Mouse (Mus musculus): ENCODE data around the gene Tmem253. TPM values are rescaled to one million over a fixed set of nuclear protein-coding genes. Genes with fewer than 3 reads are reported as not detected.

The Tmem253 gene
- polyA plus RNA-seq, 1 experiment from 2014 or later = 1.1 TPM

DNA sequence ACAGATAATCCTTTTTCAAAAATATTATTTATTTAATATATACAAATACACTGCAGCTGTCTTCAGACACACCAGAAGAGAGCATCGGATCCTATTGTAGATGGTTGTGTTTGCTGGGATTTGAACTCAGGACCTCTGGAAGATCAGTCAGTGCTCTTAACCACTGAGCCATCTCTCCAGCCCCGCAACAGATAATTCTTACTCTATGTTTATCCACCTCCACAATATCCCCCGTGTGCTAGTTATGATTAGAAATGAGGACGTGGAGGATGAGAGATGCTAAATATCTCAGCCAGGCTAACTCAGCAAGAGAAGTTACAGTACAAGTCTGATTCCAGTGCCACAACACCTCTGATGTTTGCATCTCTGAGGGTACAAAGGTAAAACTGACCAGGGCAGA, 21.0 kb upstream of the Tmem253 start:
- 86% methylated on average over 4 of the region's 4 CpGs for WGBS
- H3K4me3 ChIP-seq (replicated peaks) = no peak overlapping the region
- ATAC-seq (ENCODE audit: low FRiP score) = no peak
- peaks cover 4% of the 10 kb centered on the region for H3K4me1 ChIP-seq
- no peaks in the 10 kb centered on the region for H3K27me3 ChIP-seq
- no peak overlapping the region for H3K9ac ChIP-seq
- peaks cover 93% of the 10 kb centered on the region for H3K36me3 ChIP-seq (replicated peaks)
- no peak overlapping the region for H3K27ac ChIP-seq
- no peaks in the 10 kb centered on the region for H3K9me3 ChIP-seq
- H3K4me2 ChIP-seq = no peak overlapping the region

GRCm38 (mm10) chr14:51995219-51995871, 20.1 kb upstream of the Tmem253 start:
- H3K9ac ChIP-seq = no peak overlapping the region
- 90% methylated on average over 12 of the region's 12 CpGs for WGBS
- no peaks in the 10 kb centered on the region; the same call in 1 of the 2 replicates for H3K4me1 ChIP-seq
- no peak overlapping the region for H3K4me2 ChIP-seq
- H3K27me3 ChIP-seq = no peaks in the 10 kb centered on the region
- no peak for ATAC-seq (ENCODE audit: low FRiP score)
- no peak overlapping the region for H3K4me3 ChIP-seq (replicated peaks)
- peaks cover 93% of the 10 kb centered on the region for H3K36me3 ChIP-seq (replicated peaks)
- no peaks in the 10 kb centered on the region for H3K9me3 ChIP-seq
- H3K27ac ChIP-seq = no peak overlapping the region

DNA sequence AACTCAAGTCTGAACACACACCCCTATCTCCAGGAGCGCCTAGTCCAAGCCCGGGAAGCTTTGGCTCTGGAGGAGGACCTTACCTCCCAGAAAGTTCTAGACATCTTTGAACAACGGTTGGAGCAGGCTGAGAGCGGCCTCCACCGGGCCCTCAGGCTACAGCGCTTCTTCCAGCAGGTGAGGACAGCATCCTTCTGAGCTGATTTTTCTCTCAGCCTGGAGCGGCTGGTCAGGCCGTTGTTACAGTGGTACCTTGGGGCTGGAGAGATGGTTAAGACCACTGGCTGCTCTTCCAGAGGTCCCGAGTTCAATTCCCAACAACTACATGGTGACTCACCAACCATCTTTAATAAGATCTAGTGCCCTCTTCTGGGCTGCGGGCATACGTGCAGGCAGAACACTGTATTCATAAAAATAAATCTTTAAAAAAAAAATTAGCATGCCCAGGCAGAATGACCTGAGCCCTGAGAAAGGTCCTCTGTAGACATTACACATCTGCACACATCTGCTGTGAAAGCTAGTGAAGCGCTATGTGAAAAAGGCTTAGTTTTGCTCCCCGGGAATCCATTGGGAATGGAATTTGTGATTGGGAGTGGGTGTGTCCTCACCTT, 19.1 kb upstream of the Tmem253 start:
- no peaks in the 10 kb centered on the region for H3K9me3 ChIP-seq
- H3K27ac ChIP-seq = 0 out of 2 replicates have a peak overlapping the region, but pooled peaks have one; percentile 19
- no peaks in the 10 kb centered on the region for H3K27me3 ChIP-seq
- peaks cover 90% of the 10 kb centered on the region for H3K36me3 ChIP-seq (replicated peaks)
- WGBS = 88% methylated on average over 13 of the region's 13 CpGs
- ATAC-seq (ENCODE audit: low FRiP score) = 0 out of 2 replicates have a peak, but pooled peaks have one; percentile 19
- no peak overlapping the region for H3K9ac ChIP-seq
- no peak overlapping the region for H3K4me3 ChIP-seq (replicated peaks)
- H3K4me1 ChIP-seq = no peaks in the 10 kb centered on the region; the same call in 1 of the 2 replicates
- no peak overlapping the region for H3K4me2 ChIP-seq

DNA sequence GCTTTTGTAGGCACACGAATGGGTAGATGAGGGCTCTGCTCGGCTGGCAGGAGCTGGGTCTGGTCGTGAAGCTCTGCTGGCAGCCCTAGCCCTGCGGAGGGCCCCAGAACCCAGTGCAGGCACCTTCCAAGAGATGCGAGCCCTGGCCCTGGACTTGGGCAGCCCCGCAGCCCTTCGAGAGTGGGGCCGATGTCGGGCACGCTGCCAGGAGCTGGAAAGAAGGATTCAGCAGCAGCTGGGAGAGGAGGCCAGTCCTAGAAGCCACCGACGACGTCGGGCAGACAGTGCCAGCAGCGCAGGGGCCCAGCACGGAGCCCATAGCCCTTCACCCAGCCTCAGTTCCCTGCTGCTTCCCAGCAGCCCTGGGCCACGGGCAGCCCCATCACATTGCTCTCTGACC, 18.6 kb upstream of the Tmem253 start:
- Histone ChIP-seq H3K27me3 (no peaks in the 10 kb centered on the region), H3K4me3 (replicated peaks) (no peak overlapping the region), H3K9ac (no peak overlapping the region), H3K9me3 (no peaks in the 10 kb centered on the region), H3K4me1 (no peaks in the 10 kb centered on the region; the same call in 1 of the 2 replicates), H3K27ac (0 out of 2 replicates have a peak overlapping the region, but pooled peaks have one; percentile 19), H3K36me3 (replicated peaks) (peaks cover 88% of the 10 kb centered on the region), H3K4me2 (no peak overlapping the region)
- 0 out of 2 replicates have a peak, but pooled peaks have one; percentile 25 for ATAC-seq (ENCODE audit: low FRiP score)
- 71% methylated on average over 17 of the region's 17 CpGs for WGBS

- no peak for ATAC-seq (ENCODE audit: low FRiP score)
- Histone ChIP-seq H3K36me3 (replicated peaks) (peaks cover 88% of the 10 kb centered on the region), H3K4me3 (replicated peaks) (no peak overlapping the region), H3K9ac (no peak overlapping the region), H3K4me1 (no peaks in the 10 kb centered on the region; the same call in 1 of the 2 replicates), H3K27ac (no peak overlapping the region), H3K9me3 (no peaks in the 10 kb centered on the region), H3K4me2 (no peak overlapping the region), H3K27me3 (no peaks in the 10 kb centered on the region)
- 93% methylated on average over 14 of the region's 14 CpGs for WGBS
Measured at GRCm38 (mm10) chr14:51997483-51997882, 18.0 kb upstream of the Tmem253 start.

GRCm38 (mm10) chr14:52003981-52004495, 11.4 kb upstream of the Tmem253 start:
- H3K27me3 ChIP-seq = no peaks in the 10 kb centered on the region
- peak overlapping the region; percentile 22 for H3K4me3 ChIP-seq (replicated peaks)
- H3K36me3 ChIP-seq (replicated peaks) = peaks cover 81% of the 10 kb centered on the region
- ATAC-seq (ENCODE audit: low FRiP score) = peak; percentile 86
- H3K9ac ChIP-seq = peak overlapping the region; percentile 42; the same call in 1 of the 2 replicates
- H3K4me2 ChIP-seq = peak overlapping the region; percentile 46
- 13% methylated on average over 16 of the region's 16 CpGs for WGBS
- H3K9me3 ChIP-seq = no peaks in the 10 kb centered on the region
- H3K4me1 ChIP-seq = peaks cover 56% of the 10 kb centered on the region
- peak overlapping the region; percentile 93 for H3K27ac ChIP-seq

DNA sequence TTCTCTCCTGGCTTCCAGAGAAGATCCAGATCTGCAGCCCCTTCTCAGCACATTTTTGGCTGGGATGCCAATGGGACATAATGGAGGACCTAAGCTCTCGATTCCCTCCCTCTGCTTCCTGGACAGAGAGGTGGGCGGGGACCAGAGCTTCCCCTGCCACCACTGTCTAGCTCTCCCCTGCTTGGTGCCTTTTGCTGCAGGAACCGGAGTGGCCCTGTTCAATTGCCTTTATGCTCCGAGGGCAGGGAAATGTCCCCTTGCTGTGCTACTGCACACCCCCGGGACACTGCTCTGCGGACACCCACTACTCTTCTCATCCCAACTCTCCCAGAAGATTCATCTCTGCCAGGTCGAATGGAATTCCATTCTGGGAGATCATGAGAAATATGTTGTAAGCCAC, 10.3 kb upstream of the Tmem253 start:
- Histone ChIP-seq H3K4me1 (peaks cover 68% of the 10 kb centered on the region), H3K9ac (peak overlapping the region; percentile 42; the same call in 1 of the 2 replicates), H3K4me2 (0 out of 2 replicates have a peak overlapping the region, but pooled peaks have one; percentile 46), H3K4me3 (replicated peaks) (no peak overlapping the region), H3K9me3 (no peaks in the 10 kb centered on the region), H3K36me3 (replicated peaks) (peaks cover 78% of the 10 kb centered on the region), H3K27me3 (no peaks in the 10 kb centered on the region), H3K27ac (peak overlapping the region; percentile 93)
- ATAC-seq (ENCODE audit: low FRiP score) = no peak
- 70% methylated on average over 7 of the region's 7 CpGs for WGBS

DNA sequence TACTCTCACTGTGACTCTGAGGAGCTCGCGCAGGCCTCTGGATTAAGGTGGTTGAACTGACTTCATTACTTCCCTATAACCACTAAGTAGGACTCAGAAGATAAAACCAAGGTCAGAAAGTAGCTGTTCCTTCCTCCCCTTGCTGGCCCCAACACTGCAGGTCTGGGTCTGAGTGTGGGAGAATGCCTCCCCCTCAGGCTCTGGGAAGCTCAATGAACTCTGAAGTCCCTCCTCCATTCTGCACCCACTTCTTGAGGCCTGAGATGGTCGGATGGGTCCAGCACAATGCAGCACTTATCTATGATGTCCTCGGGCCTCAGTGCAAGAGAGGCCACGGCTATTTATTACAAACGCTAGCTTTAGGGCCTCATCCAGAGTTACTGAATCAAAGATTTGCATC, 9.8 kb upstream of the Tmem253 start:
- Histone ChIP-seq H3K4me1 (peaks cover 70% of the 10 kb centered on the region), H3K27me3 (no peaks in the 10 kb centered on the region), H3K4me2 (no peak overlapping the region), H3K4me3 (replicated peaks) (no peak overlapping the region), H3K9ac (no peak overlapping the region), H3K36me3 (replicated peaks) (peaks cover 73% of the 10 kb centered on the region), H3K9me3 (no peaks in the 10 kb centered on the region), H3K27ac (0 out of 2 replicates have a peak overlapping the region, but pooled peaks have one; percentile 66)
- no peak for ATAC-seq (ENCODE audit: low FRiP score)
- WGBS = 76% methylated on average over 6 of the region's 6 CpGs

DNA sequence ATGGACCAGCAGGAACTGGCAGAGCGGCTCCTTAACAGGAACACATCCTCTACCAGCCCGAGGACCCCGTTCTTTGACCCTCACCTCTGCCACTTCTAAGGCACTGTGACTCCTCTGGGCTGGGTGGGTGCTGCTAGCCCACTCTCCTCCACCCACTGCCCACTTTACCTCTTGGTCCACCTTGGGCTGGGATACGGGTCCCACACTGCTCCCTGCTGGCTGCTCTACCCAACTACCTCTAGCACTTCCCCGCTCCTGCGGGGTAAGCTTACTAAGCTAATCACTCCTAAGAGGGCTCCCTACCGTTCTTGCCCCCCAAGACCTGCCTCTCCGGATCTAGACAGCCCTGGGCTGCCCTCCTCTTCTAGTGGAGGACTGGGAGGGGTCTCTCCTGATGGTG, 9.2 kb upstream of the Tmem253 start:
- 73% methylated on average over 8 of the region's 8 CpGs for WGBS
- Histone ChIP-seq H3K27me3 (no peaks in the 10 kb centered on the region), H3K9me3 (no peaks in the 10 kb centered on the region), H3K4me1 (peaks cover 76% of the 10 kb centered on the region), H3K27ac (no peak overlapping the region), H3K9ac (0 out of 2 replicates have a peak overlapping the region, but pooled peaks have one; percentile 7), H3K4me3 (replicated peaks) (no peak overlapping the region), H3K36me3 (replicated peaks) (peaks cover 68% of the 10 kb centered on the region), H3K4me2 (no peak overlapping the region)
- no peak for ATAC-seq (ENCODE audit: low FRiP score)

- Histone ChIP-seq H3K4me3 (replicated peaks) (no peak overlapping the region), H3K9me3 (no peaks in the 10 kb centered on the region), H3K4me1 (peaks cover 82% of the 10 kb centered on the region), H3K36me3 (replicated peaks) (peaks cover 67% of the 10 kb centered on the region), H3K27ac (0 out of 2 replicates have a peak overlapping the region, but pooled peaks have one; percentile 26), H3K4me2 (no peak overlapping the region), H3K27me3 (no peaks in the 10 kb centered on the region), H3K9ac (0 out of 2 replicates have a peak overlapping the region, but pooled peaks have one; percentile 7)
- 95% methylated on average over 23 of the region's 23 CpGs for WGBS
- no peak for ATAC-seq (ENCODE audit: low FRiP score)
Measured at GRCm38 (mm10) chr14:52006771-52007170, 8.7 kb upstream of the Tmem253 start.

DNA sequence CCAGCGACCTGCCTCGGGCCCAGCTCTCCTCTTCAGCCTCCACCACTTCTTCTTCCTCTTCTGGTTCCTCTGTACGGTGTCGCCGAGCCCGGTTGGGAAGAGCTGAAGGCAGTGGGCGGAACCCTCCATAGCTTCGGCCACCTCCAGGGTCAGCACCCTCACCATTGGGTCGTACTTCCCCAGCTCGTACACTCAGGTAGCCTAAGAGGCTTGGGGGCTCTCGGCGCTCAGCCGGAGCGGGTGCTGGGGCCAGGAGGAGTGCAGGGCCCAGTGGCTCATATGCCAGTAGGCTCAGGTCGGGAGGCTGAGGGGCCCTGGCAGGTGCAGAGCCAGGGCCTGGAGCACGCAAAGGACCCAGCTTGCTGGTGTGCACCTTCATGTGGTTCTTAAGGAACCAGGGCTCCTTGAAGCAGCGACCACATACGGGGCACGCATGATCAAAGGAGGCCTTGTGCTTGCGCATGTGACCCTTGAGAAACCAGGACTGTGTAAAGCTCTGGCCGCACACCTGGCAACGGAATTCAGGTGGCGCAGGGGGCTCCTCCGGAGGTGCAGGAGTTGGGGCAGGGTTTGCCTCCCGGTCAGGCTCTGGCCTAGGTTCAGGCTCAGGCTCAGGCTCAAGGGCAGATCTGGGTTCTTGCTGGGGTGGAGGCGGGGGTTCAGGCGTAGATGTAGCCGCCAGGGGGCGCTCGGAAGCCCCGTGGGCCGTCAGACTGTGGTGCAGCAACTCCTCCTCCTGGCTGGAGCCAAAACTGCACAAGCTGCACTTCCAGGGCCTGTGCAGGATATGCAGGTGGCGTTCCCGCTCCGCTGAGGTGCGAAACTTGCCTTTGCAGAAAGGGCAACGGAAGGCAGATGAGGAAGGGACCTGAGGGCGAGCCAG, 6.9 kb upstream of the Tmem253 start:
- peak; percentile 18 for ATAC-seq (ENCODE audit: low FRiP score)
- H3K4me1 ChIP-seq = peaks cover 92% of the 10 kb centered on the region
- H3K4me2 ChIP-seq = peak overlapping the region; percentile 83
- no peaks in the 10 kb centered on the region for H3K27me3 ChIP-seq
- peak overlapping the region; percentile 47 for H3K4me3 ChIP-seq (replicated peaks)
- WGBS = 50% methylated on average over 37 of the region's 38 CpGs
- no peaks in the 10 kb centered on the region for H3K9me3 ChIP-seq
- peak overlapping the region; percentile 98 for H3K9ac ChIP-seq
- H3K27ac ChIP-seq = peak overlapping the region; percentile 99
- peaks cover 49% of the 10 kb centered on the region for H3K36me3 ChIP-seq (replicated peaks)

Measured in forebrain, embryonic 12.5 days (tissue).